18 mouse cellular contexts compared by ENCODE assay signal in the genomic region with DNA sequence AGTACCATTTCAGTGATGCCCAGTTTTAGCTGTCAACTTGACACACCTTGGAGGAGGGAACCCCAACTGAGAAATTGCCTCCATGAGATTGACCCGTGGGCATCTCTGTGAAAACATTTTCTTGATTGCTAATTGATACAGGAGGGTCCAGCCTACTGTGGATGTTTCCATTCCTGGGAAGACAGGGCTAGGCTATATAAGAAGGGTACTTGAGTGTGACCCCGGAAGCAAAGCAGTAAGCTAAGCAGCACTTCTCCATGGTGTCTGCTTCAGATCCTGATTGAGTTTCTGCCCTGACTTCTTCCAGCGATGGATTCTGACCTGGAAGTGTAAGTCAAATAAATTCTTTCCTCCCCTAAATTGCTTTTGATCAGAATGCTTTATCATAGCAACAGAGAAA.
"Had no signal": no experiment of that assay in that cellular context is flagged by ENCODE, and none has a peak within 500 bp of the region (broad histone marks: within the 10 kb centered on the region; RNA-seq: fewer than 3 reads in every experiment).

No protein-coding gene starts in this region.

- H3K27ac ChIP-seq: midbrain, embryonic 10.5 days; midbrain, embryonic 12.5 days; neural tube, embryonic 13.5 days; neural tube, embryonic 15.5 days had no signal

- DNase-seq: lung, embryonic 14.5 days; lung, postnatal 10 days; lung, postnatal 4 days; midbrain, embryonic 14.5 days; retina, postnatal 1 day; right cerebral cortex, adult 18-20 months; right cerebral cortex, postnatal 25 days; right cerebral cortex, postnatal 4 days; spleen, adult 18-20 months; thymus, adult 18-20 months; thymus, postnatal 14 days; thymus, postnatal 36 days had no signal

- H3K4me3 ChIP-seq: midbrain, embryonic 10.5 days; midbrain, embryonic 12.5 days; myocyte; neural tube, embryonic 13.5 days; neural tube, embryonic 15.5 days had no signal

- H3K9me3 ChIP-seq: midbrain, embryonic 10.5 days; midbrain, embryonic 12.5 days; neural tube, embryonic 13.5 days; neural tube, embryonic 15.5 days had no signal

- H3K4me2 ChIP-seq: lung, embryonic 14.5 days; midbrain, embryonic 12.5 days; neural tube, embryonic 13.5 days; neural tube, embryonic 15.5 days had no signal

- H3K9ac ChIP-seq: lung, embryonic 14.5 days; midbrain, embryonic 12.5 days; neural tube, embryonic 13.5 days; neural tube, embryonic 15.5 days had no signal

- H3K27me3 ChIP-seq: midbrain, embryonic 12.5 days; neural tube, embryonic 13.5 days; neural tube, embryonic 15.5 days had no signal

- ATAC-seq: midbrain, embryonic 16.5 days had no signal

- H3K36me3 ChIP-seq: midbrain, embryonic 10.5 days; midbrain, embryonic 12.5 days; neural tube, embryonic 13.5 days; neural tube, embryonic 15.5 days had no signal

- H3K4me1 ChIP-seq: midbrain, embryonic 10.5 days; midbrain, embryonic 12.5 days; neural tube, embryonic 13.5 days; neural tube, embryonic 15.5 days had no signal
